Mouse (Mus musculus): Measurements from ENCODE around the gene Krtap26-1. TPM values are rescaled to one million over a fixed set of nuclear protein-coding genes. Genes with fewer than 3 reads are reported as not detected.

Krtap26-1 gene
- not detected for total RNA-seq (2022)

- no peak for DNase-seq (ENCODE audit: low spot score in 2 of 2)
Observed at GRCm38 (mm10) chr16:88647358-88647846, at the start of gene Krtap26-1. Gene Krtap26-1 (minus strand): TSS chr16:88647796.

DNA sequence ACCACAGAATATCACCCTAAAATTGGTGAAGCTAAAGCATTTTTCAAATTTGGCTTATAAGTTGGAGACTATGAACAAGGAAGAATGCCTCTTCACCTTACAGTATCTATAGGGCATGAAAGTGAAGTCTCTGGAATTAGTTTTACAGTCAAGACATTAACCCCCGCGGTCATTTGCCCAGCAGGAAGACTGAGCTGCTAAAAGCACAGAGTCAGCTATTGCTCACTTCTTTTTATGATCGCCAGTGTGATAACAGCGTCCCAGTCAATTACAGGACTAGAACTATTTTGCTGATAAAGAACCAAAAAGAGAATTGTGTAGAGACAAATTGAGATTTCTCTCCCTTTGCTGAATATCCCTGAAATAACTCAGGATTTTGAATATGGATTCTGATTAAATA lies 48.7 kb upstream of the Krtap26-1 start:
- no peak for DNase-seq (ENCODE audit: low spot score in 2 of 2)

GRCm38 (mm10) chr16:88681282-88681681 lies 33.7 kb upstream of the Krtap26-1 start:
- DNase-seq (ENCODE audit: low spot score in 2 of 2) = no peak

GRCm38 (mm10) chr16:88679099-88679498 lies 31.5 kb upstream of the Krtap26-1 start:
- DNase-seq (ENCODE audit: low spot score in 2 of 2) = no peak

DNA sequence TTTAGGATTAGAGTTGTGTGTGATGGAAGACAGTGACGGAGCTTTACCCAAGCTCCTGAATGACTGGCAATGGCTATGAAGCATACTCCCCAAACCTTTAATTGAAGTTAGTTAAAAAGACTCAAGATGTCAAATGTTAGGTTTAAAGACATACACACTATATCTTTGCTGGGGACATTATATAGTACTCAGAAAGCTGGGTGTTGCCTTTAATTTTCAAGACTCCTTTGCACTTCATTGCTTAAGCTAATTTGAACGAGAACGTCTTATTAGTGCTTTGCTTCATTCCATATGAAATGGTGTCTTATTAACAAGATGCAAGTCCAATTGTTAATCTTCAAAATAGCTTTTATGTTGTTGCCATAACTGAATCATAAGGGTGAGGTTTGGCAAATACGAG lies 24.0 kb upstream of the Krtap26-1 start, which contains the start of gene Krtap27-1:
Gene Krtap27-1, minus strand, starts transcription at position 101 of the 400 bp plus-strand sequence.
- DNase-seq (ENCODE audit: low spot score in 2 of 2) = no peak

DNA sequence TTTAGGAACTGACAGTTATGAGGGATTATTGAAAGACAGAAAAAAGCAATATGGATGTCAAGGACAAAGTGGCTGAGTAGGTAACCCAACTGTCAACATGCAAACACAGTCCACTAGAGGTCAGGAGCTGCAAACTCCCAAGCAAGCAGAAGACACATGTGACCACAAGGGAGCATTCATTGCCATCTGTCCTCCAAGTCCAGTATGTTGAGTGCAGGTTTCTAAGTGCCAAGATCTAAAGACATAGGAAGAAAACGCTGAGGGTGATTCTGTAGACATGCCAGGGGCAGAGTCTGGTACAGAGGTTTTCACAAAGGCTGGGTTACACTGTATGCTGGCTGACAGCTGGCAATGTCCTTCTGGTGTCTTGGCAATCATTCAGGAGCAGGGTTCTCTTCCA lies 9.8 kb upstream of the Krtap26-1 start:
- DNase-seq (ENCODE audit: low spot score in 2 of 2) = no peak

DNA sequence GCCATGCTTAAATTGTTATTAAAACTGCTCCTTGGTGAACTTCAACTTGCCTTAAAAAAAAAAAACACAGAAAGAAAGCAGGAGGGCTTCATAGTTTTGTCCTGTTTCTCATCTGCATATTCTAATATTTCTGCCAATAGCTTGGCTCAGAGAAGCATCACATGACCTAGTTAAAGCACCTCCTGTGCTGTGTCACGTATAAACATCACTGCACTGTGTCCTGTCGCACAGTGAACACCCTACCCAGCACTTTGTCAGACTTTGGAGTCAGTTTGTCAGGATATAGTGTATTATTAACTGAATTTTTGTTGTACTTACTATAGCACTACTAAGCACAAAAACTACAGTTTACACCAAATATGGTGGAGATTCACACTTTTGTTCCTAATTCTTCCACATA lies 4.4 kb upstream of the Krtap26-1 start:
- DNase-seq (ENCODE audit: low spot score in 2 of 2) = no peak

DNA sequence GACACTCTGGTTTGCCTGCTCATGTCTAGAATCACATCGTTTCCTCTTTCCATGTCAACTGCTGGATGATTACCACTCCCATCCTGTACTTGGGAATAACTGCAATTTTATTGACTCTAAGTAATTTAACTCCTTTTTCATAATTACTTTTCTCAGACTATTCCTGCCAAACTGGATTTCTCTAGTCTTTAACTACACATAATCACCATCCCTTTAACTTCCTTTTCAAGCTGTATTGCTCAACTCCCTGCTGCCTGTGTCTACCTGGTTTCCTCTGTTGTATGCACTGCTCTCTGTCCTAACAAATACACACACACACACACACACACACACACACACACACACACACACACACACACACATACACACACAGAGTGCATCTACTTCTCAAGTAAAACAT lies 3.5 kb upstream of the Krtap26-1 start:
- DNase-seq (ENCODE audit: low spot score in 2 of 2) = no peak

DNA sequence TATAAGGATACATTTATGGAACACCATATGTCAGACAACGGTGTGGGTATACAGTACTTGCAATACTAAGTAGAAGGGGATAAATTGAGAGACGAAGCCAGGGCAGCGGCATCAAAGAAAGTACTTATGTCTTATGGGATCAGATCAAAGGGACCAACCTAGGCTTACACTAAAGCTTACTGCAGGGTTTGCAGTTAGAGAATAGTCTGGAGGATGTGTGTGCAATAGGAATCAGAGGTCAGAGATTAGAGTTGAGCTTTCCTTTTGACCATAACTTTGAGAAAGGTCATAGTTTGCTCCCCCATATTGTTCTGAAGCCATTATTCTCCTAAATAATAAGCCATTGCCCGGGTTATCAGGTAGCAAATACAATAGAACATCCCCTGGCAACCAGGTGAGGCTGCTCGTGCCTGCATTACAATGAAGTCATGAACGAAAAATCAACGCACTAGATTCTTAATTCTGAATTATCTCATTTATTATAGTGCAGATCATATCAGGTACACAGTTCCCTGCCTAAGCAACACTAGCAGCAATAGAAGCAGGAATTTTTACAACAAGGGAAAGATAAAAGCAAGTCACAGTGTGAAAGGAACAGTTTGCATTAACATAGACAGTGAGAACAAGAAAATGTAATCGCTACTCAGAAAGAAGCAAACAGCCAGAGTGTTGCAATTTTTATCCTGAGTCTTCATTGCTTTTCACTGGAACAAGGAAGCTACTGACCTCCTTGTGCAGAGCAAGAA lies 1.1 kb downstream of the Krtap26-1 start:
- DNase-seq (ENCODE audit: low spot score in 2 of 2) = no peak

GRCm38 (mm10) chr16:88640053-88640452 lies 7.5 kb downstream of the Krtap26-1 start:
- no peak for DNase-seq (ENCODE audit: low spot score in 2 of 2)

DNA sequence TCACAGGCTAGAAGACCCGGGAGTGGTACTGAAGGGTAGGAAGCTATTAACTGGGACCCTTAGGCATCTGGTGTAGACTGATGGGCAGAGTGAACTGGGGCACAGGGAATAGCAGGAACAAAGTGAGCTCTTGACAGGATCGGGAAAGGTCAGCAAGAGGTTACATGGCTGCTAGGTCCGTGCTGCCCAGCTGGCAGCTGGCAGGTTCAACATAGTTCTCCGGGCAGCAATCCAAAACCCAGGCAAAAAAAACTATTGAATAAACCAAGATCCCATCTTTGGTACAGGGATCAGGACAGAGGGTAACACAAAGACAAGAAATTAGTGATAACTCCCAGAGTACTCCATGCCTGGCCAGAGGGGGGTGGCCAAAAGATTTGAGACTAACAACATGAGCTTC lies 12.5 kb downstream of the Krtap26-1 start:
- DNase-seq (ENCODE audit: low spot score in 2 of 2) = no peak

GRCm38 (mm10) chr16:88631474-88631873 lies 16.1 kb downstream of the Krtap26-1 start:
- no peak for DNase-seq (ENCODE audit: low spot score in 2 of 2)

- no peak for DNase-seq (ENCODE audit: low spot score in 2 of 2)
Observed at GRCm38 (mm10) chr16:88627566-88627965, 20.0 kb downstream of the Krtap26-1 start, which contains the start of gene 2310079G19Rik. Gene 2310079G19Rik (minus strand): TSS chr16:88627666.

GRCm38 (mm10) chr16:88612712-88613111 lies 34.9 kb downstream of the Krtap26-1 start:
- no peak for DNase-seq (ENCODE audit: low spot score in 2 of 2)

GRCm38 (mm10) chr16:88611922-88612321 lies 35.7 kb downstream of the Krtap26-1 start, which contains the start of gene Krtap24-1:
Gene Krtap24-1 (minus strand): TSS chr16:88612279.
- no peak for DNase-seq (ENCODE audit: low spot score in 2 of 2)

DNA sequence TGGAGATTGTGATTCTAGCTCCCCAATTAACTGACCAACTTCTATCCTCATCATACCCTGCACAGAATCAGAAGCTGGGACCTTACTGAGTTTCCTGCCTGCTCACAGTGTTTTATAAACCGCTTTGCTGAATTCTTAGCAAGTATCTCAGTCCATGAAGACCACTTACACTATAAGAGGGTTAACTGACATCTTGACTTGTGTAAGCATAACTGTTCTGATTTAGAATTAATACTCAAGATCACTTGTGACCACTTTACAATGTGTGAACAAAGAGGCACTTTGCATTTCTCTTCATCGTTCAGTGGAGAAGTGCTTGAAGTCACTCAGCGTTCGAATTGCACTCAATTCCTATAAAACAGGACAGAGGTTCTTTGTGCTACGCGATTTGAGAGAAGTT lies 43.0 kb downstream of the Krtap26-1 start:
- DNase-seq (ENCODE audit: low spot score in 2 of 2) = no peak

- DNase-seq (ENCODE audit: low spot score in 2 of 2) = no peak
Observed at GRCm38 (mm10) chr16:88602464-88602863, 45.1 kb downstream of the Krtap26-1 start.

DNA sequence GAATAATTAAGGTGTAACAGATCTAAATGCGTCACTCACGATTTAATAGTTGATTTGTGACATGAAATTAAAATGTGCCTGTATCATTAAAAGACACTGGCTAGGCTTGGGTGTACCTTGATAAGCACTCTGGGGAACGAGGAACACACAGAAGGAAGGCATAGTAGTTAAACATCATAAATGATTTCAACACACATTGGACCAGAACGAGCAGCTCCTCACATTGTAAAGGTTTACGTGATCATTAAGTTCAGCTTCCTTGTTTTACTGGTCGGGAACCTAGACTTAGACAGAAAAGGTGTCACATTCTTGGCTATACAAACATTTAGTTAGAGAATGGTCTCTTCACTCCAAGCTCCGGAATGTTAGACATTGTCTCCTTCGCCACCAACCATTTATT lies 47.3 kb downstream of the Krtap26-1 start:
- no peak for DNase-seq (ENCODE audit: low spot score in 2 of 2)

DNA sequence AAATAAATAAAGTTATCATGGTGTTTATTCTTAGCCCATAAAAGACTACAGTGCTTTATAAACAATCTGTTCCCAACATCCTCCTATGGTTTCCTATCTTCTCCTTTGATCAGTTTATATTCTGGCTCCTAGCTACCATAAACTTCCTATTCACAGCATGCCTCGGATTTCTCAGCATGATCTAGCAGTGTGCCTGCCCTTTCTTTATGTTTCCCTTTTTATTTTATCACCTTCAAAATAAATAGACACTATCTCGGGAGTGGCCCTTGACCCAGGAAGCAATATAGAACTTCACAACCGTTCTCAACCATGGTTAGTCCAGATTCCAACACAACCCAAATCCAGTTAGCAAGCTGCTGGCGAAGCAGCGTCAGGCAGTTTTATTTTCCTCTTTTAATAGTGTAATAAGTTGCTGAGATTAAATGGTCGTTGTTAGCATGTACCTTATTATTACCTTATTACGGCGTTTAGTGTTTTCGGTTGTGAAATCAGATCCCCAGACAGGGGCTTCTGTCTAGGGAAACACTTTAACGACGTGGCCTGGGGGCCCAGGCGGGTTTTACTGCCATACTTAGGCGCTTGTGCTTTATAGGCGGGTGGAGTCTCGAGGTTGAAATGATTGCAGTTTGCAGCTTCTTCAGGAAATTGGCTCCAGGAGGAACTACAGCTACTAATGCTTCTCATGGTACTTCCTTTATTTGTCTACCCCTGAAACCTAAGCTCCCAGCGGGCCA lies 47.9 kb downstream of the Krtap26-1 start:
- no peak for DNase-seq (ENCODE audit: low spot score in 2 of 2)
